Mouse (Mus musculus): ENCODE measurements around the gene Pop5. TPM values are rescaled to one million over a fixed set of nuclear protein-coding genes. Genes with fewer than 3 reads are reported as not detected.

Gene Pop5
- polyA plus RNA-seq (2016; fragmentation: Nextera tagmentation; extraction: Ambion mirVana) = 114 and 122 TPM in 2 replicates

DNA sequence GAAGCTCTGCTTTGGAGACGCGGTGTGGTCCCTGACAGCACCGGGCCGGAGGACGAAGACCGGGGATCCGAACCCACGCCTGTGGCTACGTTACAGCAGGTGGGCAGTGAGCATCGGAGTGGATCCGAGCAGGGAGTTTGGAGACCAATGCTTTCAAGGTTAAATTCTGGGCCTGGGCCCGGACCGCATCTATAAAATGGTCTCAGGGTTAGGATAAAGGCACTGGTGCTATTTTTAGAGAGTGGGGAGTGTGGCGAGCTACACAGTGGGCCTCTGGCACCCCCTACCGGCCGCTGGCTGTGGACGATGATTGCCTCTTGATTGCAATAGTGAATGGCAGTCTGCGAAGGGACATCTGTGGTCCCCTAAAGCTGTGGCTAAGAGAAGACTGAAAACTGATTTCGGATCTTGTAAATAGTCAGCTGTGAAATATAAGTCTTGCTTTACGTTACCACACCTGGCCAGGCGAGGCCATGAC is at the start of gene Pop5:
TSS of gene Pop5 (plus strand) at position 51 of the 478 bp plus-strand sequence.
- H3K4me3 ChIP-seq = peak within 1 kb of the TSS; percentile 66
- peak within 1 kb of the TSS; percentile 63; the same call in 1 of the 2 replicates for H3K27ac ChIP-seq (replicated peaks)
- DNase-seq (ENCODE audit: low spot score) = peak; percentile 93
- peaks cover 45% of the 10 kb centered on the region for H3K27me3 ChIP-seq (replicated peaks; ENCODE audit: low read depth, poor library complexity, severe bottlenecking)
- WGBS = 2% methylated on average over 21 of the region's 21 CpGs
- no peaks in the 10 kb centered on the region for H3K9me3 ChIP-seq
- peaks cover 30% of the 10 kb centered on the region for H3K4me1 ChIP-seq
- peaks cover 12% of the 10 kb centered on the region for H3K36me3 ChIP-seq (replicated peaks)

DNA sequence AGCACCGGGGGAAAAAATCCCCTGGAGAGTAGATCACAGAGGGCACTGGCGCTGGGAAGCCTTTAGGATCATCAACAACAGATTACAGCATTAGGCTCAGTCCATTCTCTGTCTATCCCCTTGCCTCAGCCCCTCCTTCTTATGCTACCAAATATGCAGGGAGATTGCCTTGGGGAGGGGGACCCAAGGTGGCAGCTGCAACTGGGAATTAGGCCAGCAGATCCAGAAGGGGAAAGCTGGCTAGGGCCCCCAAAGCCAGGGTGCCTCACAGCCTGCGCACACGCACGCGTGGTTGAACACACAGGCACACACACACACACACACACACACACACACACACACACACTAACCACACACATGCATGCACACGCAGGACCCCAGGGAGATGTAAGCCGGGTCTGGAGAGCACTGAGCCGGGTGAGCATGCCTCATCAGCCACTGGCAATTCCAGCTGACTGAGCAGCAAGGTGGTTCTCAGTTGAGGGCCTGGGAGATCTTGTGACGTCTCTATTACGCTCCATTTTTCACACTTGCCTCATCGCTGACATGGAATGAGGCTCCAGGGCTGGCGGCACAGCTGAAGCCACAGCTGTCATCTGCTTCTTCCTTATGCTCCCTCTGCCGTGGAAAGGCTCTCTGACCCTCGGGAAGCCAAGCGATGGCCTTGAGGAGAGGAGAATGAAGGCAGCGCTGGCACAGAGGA is 49.1 kb upstream of the Pop5 start:
- Histone ChIP-seq H3K9me3 (no peaks in the 10 kb centered on the region), H3K4me3 (peak overlapping the region; percentile 41), H3K36me3 (replicated peaks) (no peaks in the 10 kb centered on the region), H3K4me1 (peaks cover 69% of the 10 kb centered on the region), H3K27ac (replicated peaks) (0 out of 2 replicates have a peak overlapping the region, but pooled peaks have one; percentile 8), H3K27me3 (replicated peaks; ENCODE audit: low read depth, poor library complexity, severe bottlenecking) (peaks cover 60% of the 10 kb centered on the region)
- 43% methylated on average over 17 of the region's 17 CpGs for WGBS
- DNase-seq (ENCODE audit: low spot score) = no peak

DNA sequence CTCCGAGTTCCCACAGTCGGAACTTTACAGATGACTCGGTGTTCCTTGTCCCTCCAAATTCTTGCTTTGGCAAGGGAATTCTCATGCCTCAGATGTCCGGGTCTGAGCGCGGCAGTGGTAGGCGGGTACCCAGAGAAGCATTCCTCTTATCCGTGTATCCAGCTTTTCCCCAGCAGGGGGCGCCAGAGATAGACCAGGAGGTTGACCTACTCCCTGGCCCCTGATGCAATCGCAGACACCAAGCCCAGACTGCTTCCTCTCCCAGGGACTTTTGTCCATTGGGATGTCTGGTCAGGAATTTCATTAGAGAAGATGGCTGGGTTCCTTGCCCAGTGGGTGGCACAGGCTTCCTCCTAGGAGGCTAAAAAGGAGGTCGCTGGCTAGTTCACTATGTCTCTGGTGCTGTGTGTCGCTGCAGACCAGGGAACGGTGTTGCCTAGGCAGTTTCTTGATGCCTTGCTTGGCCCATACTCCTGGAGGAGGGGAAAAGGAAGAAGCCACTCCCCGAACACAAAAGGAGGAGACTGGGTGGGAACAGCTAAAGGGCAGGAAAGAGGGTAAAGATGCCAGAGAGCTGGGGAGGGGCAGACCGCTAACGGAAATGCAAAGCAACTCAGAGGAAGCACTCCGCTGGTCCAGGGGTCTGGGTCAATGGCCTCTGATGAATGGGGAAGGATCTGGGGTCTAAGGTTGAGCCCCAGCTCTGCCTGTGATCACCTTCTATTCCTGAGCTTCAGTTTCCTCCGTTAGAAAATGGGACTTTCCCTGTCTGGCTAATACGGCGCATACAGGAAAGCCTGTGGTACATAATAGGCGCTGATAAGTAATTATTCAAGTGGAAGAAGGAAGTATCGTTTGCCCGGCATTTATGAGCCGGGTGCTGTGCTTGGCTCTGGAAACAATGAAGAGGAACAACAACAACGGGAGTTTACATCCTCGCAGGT is 48.2 kb upstream of the Pop5 start:
- peak overlapping the region; percentile 41 for H3K4me3 ChIP-seq
- peak overlapping the region; percentile 73 for H3K27ac ChIP-seq (replicated peaks)
- no peaks in the 10 kb centered on the region for H3K36me3 ChIP-seq (replicated peaks)
- H3K27me3 ChIP-seq (replicated peaks; ENCODE audit: low read depth, poor library complexity, severe bottlenecking) = peaks cover 70% of the 10 kb centered on the region
- WGBS = 15% methylated on average over 26 of the region's 26 CpGs
- peak; percentile 95 for DNase-seq (ENCODE audit: low spot score)
- H3K4me1 ChIP-seq = peaks cover 78% of the 10 kb centered on the region
- H3K9me3 ChIP-seq = no peaks in the 10 kb centered on the region

DNA sequence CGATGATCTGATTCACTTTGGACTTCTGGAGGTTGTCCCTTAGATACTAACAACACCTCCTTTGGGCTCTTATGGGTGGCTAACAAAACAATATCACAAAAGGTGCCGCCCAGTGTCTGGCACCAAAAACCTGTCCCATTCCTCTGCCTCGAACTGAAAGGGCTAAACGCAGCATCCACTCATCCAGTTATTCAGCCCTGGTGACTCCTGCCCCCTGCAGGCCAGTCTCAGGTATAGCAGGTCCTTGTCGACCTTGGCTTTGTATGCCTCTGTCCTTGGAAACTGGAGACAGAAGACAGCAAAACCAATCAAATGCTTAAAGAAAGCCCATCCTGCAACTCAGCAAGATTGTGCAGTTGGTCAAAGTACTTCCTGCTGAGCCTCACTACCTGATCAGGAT is 46.8 kb upstream of the Pop5 start:
- peak; percentile 61 for DNase-seq (ENCODE audit: low spot score)
- Histone ChIP-seq H3K4me3 (no peak overlapping the region), H3K27me3 (replicated peaks; ENCODE audit: low read depth, poor library complexity, severe bottlenecking) (peaks cover 83% of the 10 kb centered on the region), H3K4me1 (peaks cover 79% of the 10 kb centered on the region), H3K36me3 (replicated peaks) (no peaks in the 10 kb centered on the region), H3K27ac (replicated peaks) (no peak overlapping the region), H3K9me3 (no peaks in the 10 kb centered on the region)
- 48% methylated on average over 5 of the region's 5 CpGs for WGBS

DNA sequence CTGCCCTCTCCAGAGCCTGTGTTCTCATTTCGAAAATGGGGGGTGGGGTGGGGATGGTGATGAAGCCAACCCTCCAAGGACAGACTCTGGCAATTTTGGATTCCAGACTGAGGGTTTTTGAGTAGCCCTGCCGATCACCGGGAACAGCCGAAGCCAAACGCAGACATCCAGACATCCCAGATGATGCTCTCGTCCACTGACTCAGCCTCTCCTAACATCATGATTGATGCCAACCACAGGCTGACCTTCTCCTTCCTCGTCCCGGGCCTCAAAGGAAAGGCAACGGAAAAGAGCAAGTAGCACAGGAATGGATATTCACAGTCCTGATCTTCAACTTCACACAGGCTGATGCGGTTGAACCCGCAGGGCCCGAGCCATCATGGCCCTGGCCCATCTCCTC is 45.6 kb upstream of the Pop5 start:
- H3K4me1 ChIP-seq = peaks cover 78% of the 10 kb centered on the region
- no peak for DNase-seq (ENCODE audit: low spot score)
- no peaks in the 10 kb centered on the region for H3K9me3 ChIP-seq
- H3K27me3 ChIP-seq (replicated peaks; ENCODE audit: low read depth, poor library complexity, severe bottlenecking) = peaks cover 90% of the 10 kb centered on the region
- no peaks in the 10 kb centered on the region for H3K36me3 ChIP-seq (replicated peaks)
- no peak overlapping the region for H3K4me3 ChIP-seq
- H3K27ac ChIP-seq (replicated peaks) = no peak overlapping the region
- 70% methylated on average over 12 of the region's 12 CpGs for WGBS

DNA sequence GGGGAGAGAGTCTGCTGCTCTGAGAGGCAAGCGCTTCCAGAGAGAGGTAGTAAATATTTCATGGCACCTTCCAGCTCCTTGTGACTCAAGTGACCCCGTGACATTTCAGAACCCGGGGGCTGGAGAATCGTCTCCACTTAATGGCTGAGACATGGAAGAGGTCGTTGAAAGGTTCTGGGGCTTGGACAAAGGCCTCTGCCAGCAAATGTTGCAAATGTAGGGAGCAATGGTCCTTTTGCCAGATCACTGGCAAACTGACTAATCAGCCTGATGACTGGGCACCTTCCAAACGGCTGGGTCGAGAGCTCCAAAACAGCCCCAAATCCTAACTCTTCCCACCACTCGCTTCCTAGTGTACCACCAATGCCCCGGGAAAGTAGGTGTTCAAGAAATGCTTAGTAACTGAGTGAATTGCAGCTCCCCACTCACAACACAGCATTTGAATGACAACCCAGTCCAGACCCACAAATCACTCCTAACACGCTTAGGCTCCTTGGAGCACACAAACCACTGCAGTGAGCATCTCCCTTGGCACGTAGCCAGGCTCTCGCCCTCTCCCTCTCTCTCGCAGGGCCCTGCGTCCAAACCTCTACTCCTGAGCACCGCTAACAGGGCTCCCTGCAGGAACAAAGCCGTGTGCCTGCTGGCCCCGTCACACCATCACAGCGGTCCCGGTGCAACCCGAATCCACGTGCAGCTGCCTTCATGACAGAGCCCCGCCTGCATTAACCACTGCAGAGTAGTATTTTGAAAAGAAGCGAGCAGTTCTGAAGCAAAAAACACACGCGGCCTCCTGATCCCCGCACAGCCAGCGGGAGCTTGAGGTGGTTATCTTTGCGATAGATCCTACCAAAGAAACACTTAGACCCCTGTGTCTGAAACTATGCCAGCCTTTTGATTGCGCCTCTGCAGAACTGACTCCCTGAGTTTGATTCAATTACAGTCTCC is 43.5 kb upstream of the Pop5 start:
- peak; percentile 55 for DNase-seq (ENCODE audit: low spot score)
- peaks cover 92% of the 10 kb centered on the region for H3K27me3 ChIP-seq (replicated peaks; ENCODE audit: low read depth, poor library complexity, severe bottlenecking)
- no peaks in the 10 kb centered on the region for H3K36me3 ChIP-seq (replicated peaks)
- no peaks in the 10 kb centered on the region for H3K9me3 ChIP-seq
- no peak overlapping the region; the same call in 1 of the 2 replicates for H3K27ac ChIP-seq (replicated peaks)
- 10% methylated on average over 29 of the region's 29 CpGs for WGBS
- H3K4me3 ChIP-seq = peak overlapping the region; percentile 79
- peaks cover 57% of the 10 kb centered on the region for H3K4me1 ChIP-seq

DNA sequence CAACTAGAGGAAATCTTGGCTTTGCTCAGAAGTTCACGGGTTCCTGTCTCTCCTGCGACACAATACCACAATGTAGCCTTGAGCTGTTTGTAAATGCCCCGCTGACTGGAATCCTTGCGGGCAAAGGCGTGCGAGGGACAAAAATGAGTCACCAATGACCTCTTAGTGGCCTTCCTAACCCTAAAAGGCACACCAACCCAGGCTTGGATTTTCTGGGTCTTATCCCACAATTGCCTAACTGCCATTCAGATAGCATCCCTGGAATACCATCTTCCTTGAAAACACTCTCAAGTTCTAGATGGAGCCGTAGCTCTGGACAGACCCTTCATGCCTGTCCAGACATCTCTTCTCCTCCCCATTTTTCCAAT is 42.8 kb upstream of the Pop5 start:
- Histone ChIP-seq H3K4me3 (peak overlapping the region; percentile 79), H3K27me3 (replicated peaks; ENCODE audit: low read depth, poor library complexity, severe bottlenecking) (peaks cover 94% of the 10 kb centered on the region), H3K4me1 (peaks cover 50% of the 10 kb centered on the region), H3K36me3 (replicated peaks) (no peaks in the 10 kb centered on the region), H3K9me3 (no peaks in the 10 kb centered on the region), H3K27ac (replicated peaks) (no peak overlapping the region)
- WGBS = 9% methylated on average over 7 of the region's 7 CpGs
- peak; percentile 27 for DNase-seq (ENCODE audit: low spot score)

DNA sequence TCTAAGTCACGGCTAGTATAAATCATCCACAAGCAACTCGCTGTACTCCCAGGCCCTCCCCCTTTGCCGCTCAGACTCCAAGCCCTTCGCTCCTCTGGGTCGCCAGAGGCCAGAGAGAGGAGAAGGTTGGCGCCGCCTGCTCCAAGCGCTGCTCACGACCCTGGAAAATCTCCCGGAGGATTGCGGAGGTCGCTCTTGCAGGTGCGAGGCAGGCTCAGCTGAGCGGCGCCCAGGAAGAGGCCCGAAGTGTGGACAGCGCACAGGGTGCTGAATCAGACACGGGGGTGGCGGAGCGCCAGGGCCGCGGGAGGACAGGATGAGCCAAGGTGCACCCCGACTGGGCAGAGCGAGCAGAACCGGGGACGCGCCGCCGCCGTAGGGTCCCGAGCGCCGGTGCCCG is 42.4 kb upstream of the Pop5 start:
- WGBS = under 1% methylated on average over 34 of the region's 34 CpGs
- Histone ChIP-seq H3K27me3 (replicated peaks; ENCODE audit: low read depth, poor library complexity, severe bottlenecking) (peaks cover 89% of the 10 kb centered on the region), H3K4me1 (peaks cover 49% of the 10 kb centered on the region), H3K36me3 (replicated peaks) (no peaks in the 10 kb centered on the region), H3K9me3 (no peaks in the 10 kb centered on the region), H3K4me3 (peak overlapping the region; percentile 79), H3K27ac (replicated peaks) (peak overlapping the region; percentile 75)
- DNase-seq (ENCODE audit: low spot score) = peak; percentile 69

DNA sequence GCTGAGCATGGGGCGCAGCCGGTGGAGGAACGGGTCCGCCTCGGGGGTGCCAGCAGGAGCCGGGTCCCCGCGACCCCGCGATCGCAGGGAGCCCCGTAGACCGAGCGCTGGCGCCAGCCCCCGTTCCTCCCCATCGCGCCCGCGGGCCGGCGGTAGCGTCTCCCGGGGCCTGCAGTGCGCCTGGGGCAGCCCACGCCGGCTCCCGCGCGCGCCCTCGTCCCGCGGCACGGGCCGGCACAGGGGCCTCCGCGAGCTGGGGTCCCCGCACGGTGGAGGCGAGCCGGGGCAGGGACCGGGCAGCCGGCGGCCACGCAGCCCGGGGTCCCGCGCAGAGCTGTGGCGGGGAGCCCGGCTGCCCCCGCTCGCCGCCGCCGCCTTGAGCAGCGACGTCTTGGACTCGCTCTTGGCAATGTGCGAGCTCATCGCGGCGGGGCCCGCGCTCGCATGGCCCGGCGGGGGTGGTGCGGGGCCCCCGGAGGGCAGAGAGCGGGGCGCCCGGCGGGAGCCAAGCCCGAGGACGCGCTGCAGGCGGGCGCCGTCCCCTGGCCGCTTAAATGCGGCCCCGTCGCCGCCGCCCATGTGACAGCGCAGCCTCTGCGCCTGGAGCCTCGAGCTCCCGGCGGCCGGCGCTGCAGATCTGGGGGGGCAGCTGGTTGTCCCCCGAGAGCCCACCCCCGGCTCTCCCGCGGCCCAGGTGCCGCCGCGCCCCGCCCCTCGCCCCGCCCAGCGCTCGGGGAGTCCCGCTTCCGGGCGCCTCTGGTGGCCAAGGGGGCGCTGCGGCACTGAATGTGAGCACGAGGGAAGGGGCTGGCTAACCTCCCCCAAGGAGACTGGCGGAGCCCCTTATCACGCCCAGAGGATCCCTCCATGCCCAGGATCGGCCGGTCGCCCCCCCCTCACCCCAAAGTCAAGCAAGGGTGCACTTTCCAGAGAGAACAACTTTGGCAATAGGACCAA is 41.7 kb upstream of the Pop5 start, which contains the start of gene Cabp1:
TSS of gene Cabp1 (minus strand) at position 713 of the 957 bp plus-strand sequence.
- peak; percentile 84 for DNase-seq (ENCODE audit: low spot score)
- peak within 1 kb of the TSS; percentile 79 for H3K4me3 ChIP-seq
- no peaks in the 10 kb centered on the region for H3K9me3 ChIP-seq
- peaks cover 84% of the 10 kb centered on the region for H3K27me3 ChIP-seq (replicated peaks; ENCODE audit: low read depth, poor library complexity, severe bottlenecking)
- under 1% methylated on average over 115 of the region's 116 CpGs for WGBS
- no peaks in the 10 kb centered on the region for H3K36me3 ChIP-seq (replicated peaks)
- H3K27ac ChIP-seq (replicated peaks) = peak within 1 kb of the TSS; percentile 75
- peaks cover 49% of the 10 kb centered on the region for H3K4me1 ChIP-seq

DNA sequence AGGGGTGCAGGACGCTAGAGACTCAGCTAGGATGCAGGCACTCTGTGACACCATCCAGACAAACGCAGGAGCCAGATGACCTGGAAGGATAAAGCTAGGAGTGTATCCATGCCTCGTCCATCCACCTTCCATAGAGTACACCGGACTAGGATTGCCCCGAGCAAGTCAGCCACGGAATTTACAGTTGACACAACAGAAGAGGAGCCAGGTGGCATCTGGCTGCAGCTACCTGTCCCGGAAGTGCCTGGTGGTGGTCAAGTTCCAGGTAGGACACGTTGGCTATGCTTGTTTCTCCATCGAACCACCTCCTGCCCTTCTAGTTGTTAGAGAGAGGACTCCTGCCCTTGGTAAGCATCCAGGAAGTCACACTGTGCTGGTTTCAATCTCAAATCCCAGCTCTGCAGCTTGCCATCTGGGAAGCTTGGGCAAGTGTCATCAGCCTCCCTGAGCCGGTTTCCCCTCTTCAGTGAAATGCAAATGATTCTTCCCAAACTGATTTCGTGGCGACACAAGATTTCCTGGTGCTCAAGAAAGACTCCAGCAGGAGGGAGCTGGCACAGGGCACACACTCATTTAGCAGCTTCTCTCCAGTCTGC is 40.9 kb upstream of the Pop5 start:
- H3K4me3 ChIP-seq = peak overlapping the region; percentile 79
- peaks cover 77% of the 10 kb centered on the region for H3K27me3 ChIP-seq (replicated peaks; ENCODE audit: low read depth, poor library complexity, severe bottlenecking)
- no peaks in the 10 kb centered on the region for H3K36me3 ChIP-seq (replicated peaks)
- peak overlapping the region; percentile 75; the same call in 1 of the 2 replicates for H3K27ac ChIP-seq (replicated peaks)
- H3K4me1 ChIP-seq = peaks cover 45% of the 10 kb centered on the region
- H3K9me3 ChIP-seq = no peaks in the 10 kb centered on the region
- no peak for DNase-seq (ENCODE audit: low spot score)
- WGBS = 4% methylated on average over 12 of the region's 12 CpGs
